Comparison of ENCODE assay signal across 17 mouse cellular contexts in genomic region chr4:57799297-57799696, GRCm38 (mm10).
DNase-seq lines count a peak whose midpoint lies in the region; ATAC-seq and TF ChIP-seq lines count a peak whose summit lies in the region.
"Had no signal": no experiment of that assay in that cellular context is flagged by ENCODE, and none has a peak within 500 bp of the region (broad histone marks: within the 10 kb centered on the region; RNA-seq: fewer than 3 reads in every experiment).

No protein-coding gene starts in this region.

- H3K27me3 ChIP-seq in heart, adult 2 months (ENCODE audit: control insufficient read depth, insufficient read depth, low read length): no peaks in the 10 kb centered on the region
- no peaks in the 10 kb centered on the region for H3K27me3 ChIP-seq in heart, embryonic 11.5 days (ENCODE audit: control insufficient read depth, insufficient read depth, low read length)
- no peaks in the 10 kb centered on the region for H3K27me3 ChIP-seq in hindbrain, embryonic 10.5 days (ENCODE audit: insufficient read depth, poor library complexity, severe bottlenecking)
- H3K27me3 ChIP-seq in hindbrain, postnatal 0 days (ENCODE audit: insufficient read depth, low read length): no peaks in the 10 kb centered on the region
- no peaks in the 10 kb centered on the region for H3K27me3 ChIP-seq in liver, embryonic 12.5 days (replicated peaks)
- H3K27me3 ChIP-seq: embryonic facial prominence, embryonic 12.5 days; intestine, embryonic 15.5 days; midbrain, embryonic 12.5 days; neural tube, embryonic 13.5 days had no signal

- no peaks in the 10 kb centered on the region for H3K9me3 ChIP-seq in heart, embryonic 11.5 days (replicated peaks; ENCODE audit: control insufficient read depth, low read length)
- H3K9me3 ChIP-seq in hindbrain, embryonic 10.5 days: no peaks in the 10 kb centered on the region
- H3K9me3 ChIP-seq in hindbrain, postnatal 0 days (ENCODE audit: low read length): no peaks in the 10 kb centered on the region
- no peaks in the 10 kb centered on the region for H3K9me3 ChIP-seq in liver, embryonic 12.5 days (replicated peaks)
- H3K9me3 ChIP-seq: embryonic facial prominence, embryonic 12.5 days; intestine, embryonic 15.5 days; midbrain, embryonic 12.5 days; neural tube, embryonic 13.5 days had no signal

- DNase-seq in heart, adult 2 months: no peak
- no peak for DNase-seq in hindbrain, embryonic 10.5 days (ENCODE audit: low spot score)
- no peak for DNase-seq in hindbrain, postnatal 0 days (ENCODE audit: low spot score)
- DNase-seq in kidney, postnatal 10 days: no peak
- no peak for DNase-seq in gastrocnemius, postnatal 10 days
- DNase-seq: cerebellum, adult 9-11 months; lung, adult 2 months; right cerebral cortex, adult 18-20 months had no signal

- no peak for ATAC-seq in heart, embryonic 11.5 days (replicated peaks; ENCODE audit: insufficient number of reproducible peaks, low FRiP score, low TSS enrichment)
- no peak for ATAC-seq in hindbrain, postnatal 0 days
- ATAC-seq in liver, embryonic 12.5 days: peak; percentile 73
- ATAC-seq in megakaryocyte progenitor cell, adult 5-6 weeks (replicated peaks; ENCODE audit: poor library complexity): peak; percentile 52
- ATAC-seq: forebrain, embryonic 16.5 days; intestine, embryonic 15.5 days had no signal

- H3K4me1 ChIP-seq in heart, adult 2 months (ENCODE audit: control insufficient read depth, insufficient read depth, low read length): peaks cover 13% of the 10 kb centered on the region
- H3K4me1 ChIP-seq in heart, embryonic 11.5 days (ENCODE audit: control insufficient read depth, insufficient read depth, low read length): peaks cover 33% of the 10 kb centered on the region
- H3K4me1 ChIP-seq in hindbrain, embryonic 10.5 days (replicated peaks): peaks cover 21% of the 10 kb centered on the region
- no peaks in the 10 kb centered on the region for H3K4me1 ChIP-seq in hindbrain, postnatal 0 days (ENCODE audit: insufficient read depth, low read length)
- peaks cover 42% of the 10 kb centered on the region for H3K4me1 ChIP-seq in liver, embryonic 12.5 days

- TF ChIP-seq EP300 in heart, adult 2 months (IDR thresholded peaks at IDR 0.05; ENCODE audit: insufficient read depth, low read depth, low read length): no peak

- peaks cover 1% of the 10 kb centered on the region; the same call in 1 of the 2 replicates for H3K79me2 ChIP-seq in heart, adult 2 months (replicated peaks; ENCODE audit: control insufficient read depth, insufficient read depth, low read length)

- peak overlapping the region; percentile 9; the same call in 1 of the 2 replicates for H3K27ac ChIP-seq in heart, adult 2 months
- H3K27ac ChIP-seq in heart, embryonic 11.5 days (ENCODE audit: low read depth, low read length): no peak overlapping the region
- peak overlapping the region; percentile 85 for H3K27ac ChIP-seq in hindbrain, embryonic 10.5 days
- no peak overlapping the region for H3K27ac ChIP-seq in hindbrain, postnatal 0 days
- peak overlapping the region; percentile 62; the same call in 1 of the 2 replicates for H3K27ac ChIP-seq in liver, embryonic 12.5 days
- H3K27ac ChIP-seq: embryonic facial prominence, embryonic 12.5 days; hindbrain, embryonic 14.5 days; intestine, embryonic 15.5 days had no signal

- TF ChIP-seq CTCF in heart, adult 2 months (IDR thresholded peaks at IDR 0.05): no peak
- TF ChIP-seq CTCF in hindbrain, postnatal 0 days (IDR thresholded peaks at IDR 0.05; ENCODE audit: low read depth): no peak

- H3K36me3 ChIP-seq in heart, adult 2 months (ENCODE audit: control insufficient read depth, insufficient read depth, low read length): peaks cover 11% of the 10 kb centered on the region
- H3K36me3 ChIP-seq in heart, embryonic 11.5 days (ENCODE audit: control insufficient read depth, insufficient read depth, low read length): no peaks in the 10 kb centered on the region
- peaks cover 10% of the 10 kb centered on the region for H3K36me3 ChIP-seq in hindbrain, embryonic 10.5 days
- H3K36me3 ChIP-seq in hindbrain, postnatal 0 days (ENCODE audit: insufficient read depth, low read length): no peaks in the 10 kb centered on the region
- H3K36me3 ChIP-seq in liver, embryonic 12.5 days: no peaks in the 10 kb centered on the region
- H3K36me3 ChIP-seq: embryonic facial prominence, embryonic 12.5 days; intestine, embryonic 15.5 days; midbrain, embryonic 12.5 days; neural tube, embryonic 13.5 days had no signal

- WGBS in heart, adult 2 months: 24% methylated on average over 1 of the region's 1 CpGs
- WGBS in heart, embryonic 11.5 days (ENCODE audit: insufficient replicate concordance): 19% methylated on average over 1 of the region's 1 CpGs
- 83% methylated on average over 1 of the region's 1 CpGs for WGBS in hindbrain, embryonic 10.5 days
- 77% methylated on average over 1 of the region's 1 CpGs for WGBS in hindbrain, postnatal 0 days
- 6% methylated on average over 1 of the region's 1 CpGs for WGBS in liver, embryonic 12.5 days (ENCODE audit: insufficient replicate concordance)

- no peak overlapping the region for H3K9ac ChIP-seq in heart, adult 2 months (ENCODE audit: low read depth, low read length)
- no peak overlapping the region for H3K9ac ChIP-seq in heart, embryonic 11.5 days (ENCODE audit: low read depth, low read length)
- no peak overlapping the region for H3K9ac ChIP-seq in hindbrain, postnatal 0 days (replicated peaks; ENCODE audit: low read length)
- no peak overlapping the region for H3K9ac ChIP-seq in liver, embryonic 12.5 days
- H3K9ac ChIP-seq: embryonic facial prominence, embryonic 12.5 days; hindbrain, embryonic 14.5 days; intestine, embryonic 15.5 days; midbrain, embryonic 12.5 days had no signal

- no peak overlapping the region for H3K4me2 ChIP-seq in heart, embryonic 11.5 days
- no peak overlapping the region for H3K4me2 ChIP-seq in hindbrain, postnatal 0 days (ENCODE audit: low read depth, low read length)
- H3K4me2 ChIP-seq in liver, embryonic 12.5 days: peak overlapping the region; percentile 38
- H3K4me2 ChIP-seq: embryonic facial prominence, embryonic 12.5 days; hindbrain, embryonic 14.5 days; midbrain, embryonic 12.5 days; neural tube, embryonic 13.5 days had no signal

- intact Hi-C loops in heart, adult 2 months (cut with DNase I): loop anchor here (2.0 kb wide), 1 partner anchor 14 kb away; no protein-coding TSS in a partner anchor

- H3K4me3 ChIP-seq in heart, adult 2 months: no peak overlapping the region
- no peak overlapping the region for H3K4me3 ChIP-seq in heart, embryonic 11.5 days (ENCODE audit: low read depth, low read length)
- H3K4me3 ChIP-seq in hindbrain, embryonic 10.5 days: no peak overlapping the region
- H3K4me3 ChIP-seq in hindbrain, postnatal 0 days (ENCODE audit: low read length): no peak overlapping the region
- no peak overlapping the region for H3K4me3 ChIP-seq in liver, embryonic 12.5 days
- H3K4me3 ChIP-seq: embryonic facial prominence, embryonic 12.5 days; intestine, embryonic 15.5 days; midbrain, embryonic 12.5 days; neural tube, embryonic 13.5 days had no signal

- no peak for TF ChIP-seq POLR2A in heart, adult 2 months (IDR thresholded peaks at IDR 0.05; ENCODE audit: insufficient read depth, low read depth, low read length)

Comparison
In these comparisons a context has a peak if more than half of its experiments do, and no peak if none do; other contexts are left out.
1. H3K27ac ChIP-seq: peak in heart, adult 2 months (single experiment), hindbrain, embryonic 10.5 days (single experiment) and liver, embryonic 12.5 days (single experiment); none in heart, embryonic 11.5 days (single experiment) and hindbrain, postnatal 0 days (single experiment).
2. ATAC-seq: peak in liver, embryonic 12.5 days (single experiment) and megakaryocyte progenitor cell, adult 5-6 weeks (single experiment); none in heart, embryonic 11.5 days (single experiment) and hindbrain, postnatal 0 days (single experiment).